Mouse (Mus musculus): ENCODE measurements around the gene Mycbp2.

DNA sequence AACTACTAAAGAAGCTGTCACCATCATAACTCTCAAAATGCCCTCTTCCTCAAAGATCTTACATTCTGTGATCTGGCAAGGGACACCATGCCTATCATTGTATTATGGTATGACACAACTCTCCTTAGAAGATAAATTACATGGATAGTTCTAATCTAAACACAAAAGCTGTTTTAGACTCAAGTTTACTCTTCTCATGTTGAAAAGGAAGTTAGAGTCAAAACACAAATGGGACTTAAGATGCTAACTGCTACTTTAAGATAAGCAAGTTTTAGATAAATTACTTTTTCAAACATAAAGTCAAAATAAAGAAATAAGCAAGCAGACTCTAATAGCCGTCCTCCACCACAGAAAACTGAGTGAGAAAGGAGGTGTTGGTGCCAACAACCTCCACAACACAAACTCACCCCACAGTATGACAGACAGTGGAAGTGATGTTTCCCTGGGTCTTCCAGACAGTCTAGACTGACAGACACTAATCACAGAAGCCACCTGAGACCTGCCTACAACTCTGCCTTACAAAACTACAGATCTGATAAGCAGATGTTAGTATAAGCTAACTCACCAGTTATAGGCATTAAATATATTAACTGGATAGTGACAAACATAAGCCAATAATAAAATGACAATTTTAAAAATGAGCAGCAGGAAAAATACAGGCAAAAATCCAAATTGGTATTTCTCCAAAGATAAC, 260.6 kb downstream of the Mycbp2 start:
- no peak for TF ChIP-seq CTCF (IDR thresholded peaks at IDR 0.05; ENCODE audit: borderline replicate concordance, insufficient read depth, low read length)
- no peak for TF ChIP-seq POLR2A (IDR thresholded peaks at IDR 0.05; ENCODE audit: low read depth, low read length)
